Mouse (Mus musculus): ENCODE measurements around the gene Zfhx3. TPM values are rescaled to one million over a fixed set of nuclear protein-coding genes. Genes with fewer than 3 reads are reported as not detected.

The Zfhx3 gene
- polyA plus RNA-seq, 1 experiment from 2014 or later = 19.8 TPM

DNA sequence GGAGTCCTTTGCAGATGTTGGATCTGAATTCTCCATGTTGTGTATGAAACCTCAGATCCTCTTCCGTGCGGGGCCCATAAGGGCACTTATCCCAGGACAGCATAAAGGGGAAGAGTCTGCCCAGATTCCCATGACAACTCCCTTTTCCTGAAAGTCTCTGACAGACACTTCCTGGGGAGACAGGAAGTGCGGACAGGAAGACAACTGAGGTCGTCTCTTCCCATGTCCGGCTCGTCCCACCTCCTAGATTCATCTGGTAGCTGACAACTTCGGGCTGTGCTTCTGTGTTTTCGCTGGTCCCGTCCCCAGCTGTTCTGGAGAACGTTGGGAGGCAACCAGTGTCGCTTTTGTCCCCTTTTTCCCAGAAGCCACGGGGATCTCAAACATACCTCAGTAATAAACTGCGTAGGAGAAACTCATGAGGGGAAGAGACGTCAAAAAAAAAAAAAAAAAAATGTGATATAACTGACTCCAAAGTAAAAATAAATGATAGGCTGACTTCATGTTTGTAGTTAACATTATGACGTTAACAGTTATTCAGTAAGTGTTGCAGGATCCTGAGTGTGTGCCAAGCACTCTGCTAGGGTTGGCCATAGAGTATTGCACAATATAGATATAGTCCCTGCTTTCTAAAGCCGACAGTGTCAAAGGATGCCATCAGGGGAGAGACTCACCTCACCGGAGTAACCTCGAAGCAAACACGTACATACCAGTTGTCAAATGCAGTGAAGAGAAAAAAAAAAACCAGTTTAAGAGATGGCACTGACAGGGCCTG, 653.5 kb downstream of the Zfhx3 start:
- H3K36me3 ChIP-seq (ENCODE audit: insufficient read depth) = no peaks in the 10 kb centered on the region
- 48% methylated on average over 19 of the region's 19 CpGs for WGBS
- H3K27me3 ChIP-seq (ENCODE audit: insufficient read depth, low read length) = no peaks in the 10 kb centered on the region
- 0 out of 2 replicates have a peak overlapping the region, but pooled peaks have one; percentile 7 for H3K4me2 ChIP-seq
- H3K9me3 ChIP-seq (ENCODE audit: low read depth, low read length) = no peaks in the 10 kb centered on the region
- H3K4me3 ChIP-seq (ENCODE audit: low read depth, low read length) = no peak overlapping the region
- TF ChIP-seq CTCF (IDR thresholded peaks at IDR 0.05; ENCODE audit: low read depth) = no peak
- peaks cover 38% of the 10 kb centered on the region for H3K4me1 ChIP-seq (ENCODE audit: insufficient read depth)
- ATAC-seq (ENCODE audit: insufficient read depth) = no peak
- DNase-seq = peak; percentile 75
- H3K9ac ChIP-seq = no peak overlapping the region
- peak overlapping the region; percentile 77 for H3K27ac ChIP-seq (ENCODE audit: low read depth)

DNA sequence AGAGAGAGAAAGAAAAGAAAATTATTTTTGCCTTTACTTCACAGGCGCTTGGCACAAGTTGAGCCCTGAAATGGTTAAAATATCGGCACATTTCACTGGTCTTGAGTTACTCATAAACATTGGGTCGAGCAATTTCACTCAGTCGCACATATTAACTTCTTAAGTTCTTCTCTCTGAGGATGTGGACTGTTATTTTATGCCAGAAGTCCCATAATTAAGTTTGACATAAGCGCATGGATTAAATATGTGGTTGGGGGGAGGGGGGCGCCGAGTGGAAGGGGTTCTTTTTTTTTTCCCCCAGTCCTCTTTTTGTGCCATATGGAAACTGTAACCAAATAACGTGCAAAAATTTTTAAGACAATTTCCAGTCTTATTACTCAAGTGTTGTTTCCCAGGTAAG, 656.6 kb downstream of the Zfhx3 start:
- Histone ChIP-seq H3K27ac (ENCODE audit: low read depth) (no peak overlapping the region), H3K4me1 (ENCODE audit: insufficient read depth) (peaks cover 21% of the 10 kb centered on the region), H3K27me3 (ENCODE audit: insufficient read depth, low read length) (no peaks in the 10 kb centered on the region), H3K9me3 (ENCODE audit: low read depth, low read length) (no peaks in the 10 kb centered on the region), H3K36me3 (ENCODE audit: insufficient read depth) (no peaks in the 10 kb centered on the region), H3K4me2 (no peak overlapping the region), H3K4me3 (ENCODE audit: low read depth, low read length) (no peak overlapping the region), H3K9ac (no peak overlapping the region)
- ATAC-seq (ENCODE audit: insufficient read depth) = no peak
- no peak for TF ChIP-seq CTCF (IDR thresholded peaks at IDR 0.05; ENCODE audit: low read depth)
- no peak for DNase-seq
- 43% methylated on average over 8 of the region's 8 CpGs for WGBS

DNA sequence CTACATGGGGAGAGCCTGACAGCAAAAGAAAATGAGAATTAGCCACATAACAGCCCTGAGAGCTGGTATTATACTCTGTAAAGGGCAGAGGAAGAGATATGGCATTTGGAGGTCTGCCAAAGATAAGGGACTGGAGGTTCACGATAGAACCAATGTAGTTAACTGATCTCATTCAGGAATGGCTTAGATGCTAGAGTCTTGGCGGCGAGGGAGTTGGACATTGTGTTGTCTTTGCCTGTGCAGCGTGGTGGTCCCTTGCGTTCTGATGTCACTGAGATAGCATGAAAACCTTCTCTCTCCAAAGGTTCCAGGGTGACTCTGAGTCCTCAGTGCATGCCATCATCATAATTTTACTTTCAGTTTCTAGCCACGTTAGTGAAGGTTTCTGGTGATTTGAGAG, 657.1 kb downstream of the Zfhx3 start:
- Histone ChIP-seq H3K9ac (no peak overlapping the region), H3K27ac (ENCODE audit: low read depth) (no peak overlapping the region), H3K27me3 (ENCODE audit: insufficient read depth, low read length) (no peaks in the 10 kb centered on the region), H3K4me2 (0 out of 2 replicates have a peak overlapping the region, but pooled peaks have one; percentile 18), H3K9me3 (ENCODE audit: low read depth, low read length) (no peaks in the 10 kb centered on the region), H3K36me3 (ENCODE audit: insufficient read depth) (no peaks in the 10 kb centered on the region), H3K4me1 (ENCODE audit: insufficient read depth) (peaks cover 17% of the 10 kb centered on the region), H3K4me3 (ENCODE audit: low read depth, low read length) (no peak overlapping the region)
- WGBS = 60% methylated on average over 6 of the region's 6 CpGs
- no peak for ATAC-seq (ENCODE audit: insufficient read depth)
- DNase-seq = no peak
- no peak for TF ChIP-seq CTCF (IDR thresholded peaks at IDR 0.05; ENCODE audit: low read depth)

DNA sequence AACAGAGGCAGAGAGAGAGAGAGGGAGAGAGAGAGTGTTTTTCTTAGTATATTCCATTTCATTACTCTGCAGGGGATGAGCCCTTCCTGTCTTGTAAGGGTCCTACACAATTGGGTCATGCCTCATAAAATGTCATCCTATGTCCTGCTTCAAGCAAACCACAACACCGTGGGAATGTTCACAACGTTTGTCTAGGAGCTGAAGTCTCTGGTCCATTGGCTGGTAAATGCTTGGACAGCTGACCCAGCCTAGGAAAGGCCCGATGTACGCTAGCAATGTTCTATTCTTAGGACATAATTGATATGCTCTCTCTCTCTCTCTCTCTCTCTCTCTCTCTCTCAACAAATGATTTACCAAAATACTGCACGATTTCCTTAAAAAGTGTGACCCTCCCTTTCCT, 666.2 kb downstream of the Zfhx3 start:
- DNase-seq = no peak
- no peak overlapping the region for H3K27ac ChIP-seq (ENCODE audit: low read depth)
- no peaks in the 10 kb centered on the region for H3K36me3 ChIP-seq (ENCODE audit: insufficient read depth)
- ATAC-seq (ENCODE audit: insufficient read depth) = no peak
- H3K4me3 ChIP-seq (ENCODE audit: low read depth, low read length) = no peak overlapping the region
- no peak overlapping the region for H3K9ac ChIP-seq
- 42% methylated on average over 5 of the region's 5 CpGs for WGBS
- H3K9me3 ChIP-seq (ENCODE audit: low read depth, low read length) = no peaks in the 10 kb centered on the region
- TF ChIP-seq CTCF (IDR thresholded peaks at IDR 0.05; ENCODE audit: low read depth) = no peak
- no peak overlapping the region for H3K4me2 ChIP-seq
- H3K4me1 ChIP-seq (ENCODE audit: insufficient read depth) = peaks cover 14% of the 10 kb centered on the region
- no peaks in the 10 kb centered on the region for H3K27me3 ChIP-seq (ENCODE audit: insufficient read depth, low read length)

DNA sequence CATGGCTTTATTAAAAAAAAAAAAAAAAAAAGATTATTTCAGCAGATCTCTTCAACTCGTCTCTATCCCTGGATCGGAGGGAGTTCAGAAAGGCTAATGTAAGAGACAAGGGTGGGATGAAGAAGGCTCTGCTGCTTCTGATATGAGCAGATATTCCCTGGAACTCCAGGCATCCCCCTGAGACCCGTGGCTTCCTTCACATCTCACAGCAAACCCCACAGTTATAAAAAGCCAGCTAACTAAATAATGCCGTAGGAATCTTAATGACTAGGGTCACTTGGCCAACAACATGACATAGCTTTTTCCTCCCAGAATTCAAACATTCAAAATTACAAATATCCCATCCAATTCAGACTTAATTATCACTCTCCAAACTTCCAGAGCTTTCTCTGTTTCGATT, 666.7 kb downstream of the Zfhx3 start:
- no peak overlapping the region for H3K4me3 ChIP-seq (ENCODE audit: low read depth, low read length)
- peaks cover 14% of the 10 kb centered on the region for H3K4me1 ChIP-seq (ENCODE audit: insufficient read depth)
- no peaks in the 10 kb centered on the region for H3K27me3 ChIP-seq (ENCODE audit: insufficient read depth, low read length)
- no peak for TF ChIP-seq CTCF (IDR thresholded peaks at IDR 0.05; ENCODE audit: low read depth)
- no peak overlapping the region for H3K27ac ChIP-seq (ENCODE audit: low read depth)
- WGBS = 45% methylated on average over 5 of the region's 5 CpGs
- no peak for ATAC-seq (ENCODE audit: insufficient read depth)
- no peak for DNase-seq
- H3K9ac ChIP-seq = no peak overlapping the region
- H3K4me2 ChIP-seq = no peak overlapping the region
- H3K36me3 ChIP-seq (ENCODE audit: insufficient read depth) = no peaks in the 10 kb centered on the region
- no peaks in the 10 kb centered on the region for H3K9me3 ChIP-seq (ENCODE audit: low read depth, low read length)

DNA sequence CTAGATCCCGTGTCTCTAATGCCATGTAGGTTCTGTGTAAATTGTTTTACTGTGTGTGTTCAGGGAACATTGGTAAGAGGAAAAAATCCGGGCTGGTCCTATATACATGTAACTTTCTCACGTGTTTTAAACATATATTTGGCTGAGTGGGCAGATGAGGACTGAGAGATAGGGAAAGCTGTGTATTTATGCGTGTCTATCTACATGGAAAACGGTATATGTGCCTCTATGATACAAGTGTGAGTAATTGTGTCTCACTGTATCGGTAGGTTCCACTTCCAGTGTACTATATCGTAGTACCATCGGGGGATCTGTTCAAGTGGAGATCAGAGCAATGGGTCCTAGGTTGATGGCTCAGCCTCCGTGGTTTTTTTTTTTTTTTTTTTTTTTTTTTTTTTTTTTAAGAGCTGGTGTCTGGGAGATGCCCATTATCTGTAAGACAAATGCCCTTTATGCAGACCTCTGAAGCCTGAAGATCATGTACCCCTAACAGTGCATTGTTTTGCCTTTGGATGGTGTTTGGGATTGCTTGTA, 668.8 kb downstream of the Zfhx3 start:
- TF ChIP-seq CTCF (IDR thresholded peaks at IDR 0.05; ENCODE audit: low read depth) = no peak
- Histone ChIP-seq H3K4me3 (ENCODE audit: low read depth, low read length) (no peak overlapping the region), H3K27me3 (ENCODE audit: insufficient read depth, low read length) (no peaks in the 10 kb centered on the region), H3K4me2 (no peak overlapping the region), H3K9ac (no peak overlapping the region), H3K9me3 (ENCODE audit: low read depth, low read length) (no peaks in the 10 kb centered on the region), H3K27ac (ENCODE audit: low read depth) (no peak overlapping the region), H3K4me1 (ENCODE audit: insufficient read depth) (peaks cover 14% of the 10 kb centered on the region), H3K36me3 (ENCODE audit: insufficient read depth) (no peaks in the 10 kb centered on the region)
- no peak for ATAC-seq (ENCODE audit: insufficient read depth)
- DNase-seq = no peak
- 92% methylated on average over 9 of the region's 9 CpGs for WGBS

DNA sequence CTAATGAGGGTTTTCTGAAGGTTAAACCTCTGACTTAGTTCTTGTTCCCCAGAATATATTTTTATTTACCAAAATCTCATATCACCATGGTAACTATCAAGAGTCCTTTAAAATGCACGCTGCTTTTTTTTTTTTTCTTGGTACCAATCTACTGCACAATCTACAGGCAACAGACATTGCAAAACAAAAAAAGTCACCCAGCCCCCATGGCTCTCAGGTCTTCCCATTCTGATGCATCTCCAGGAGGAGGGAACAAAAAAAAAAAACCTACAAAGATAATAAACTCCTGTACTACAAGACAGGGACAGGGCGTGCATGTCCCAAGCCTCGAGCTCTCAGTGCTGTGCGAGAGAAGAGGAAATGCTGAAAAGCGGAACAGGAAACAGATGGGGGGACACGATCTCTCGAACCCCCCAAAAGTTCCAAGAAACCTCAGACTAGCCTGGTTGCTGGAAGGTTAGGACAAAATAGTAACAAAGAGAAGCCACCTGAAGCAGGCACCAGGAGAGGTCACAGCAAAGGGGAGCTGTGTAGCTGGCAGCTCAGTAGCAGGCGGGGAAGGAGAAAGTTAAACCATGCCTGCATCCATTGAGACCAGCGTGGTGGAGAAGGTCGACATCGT, 669.5 kb downstream of the Zfhx3 start:
- Histone ChIP-seq H3K36me3 (ENCODE audit: insufficient read depth) (no peaks in the 10 kb centered on the region), H3K4me2 (peak overlapping the region; percentile 39), H3K27me3 (ENCODE audit: insufficient read depth, low read length) (no peaks in the 10 kb centered on the region), H3K9ac (no peak overlapping the region), H3K9me3 (ENCODE audit: low read depth, low read length) (no peaks in the 10 kb centered on the region), H3K27ac (ENCODE audit: low read depth) (peak overlapping the region; percentile 64; the same call in 1 of the 2 replicates), H3K4me1 (ENCODE audit: insufficient read depth) (peaks cover 14% of the 10 kb centered on the region), H3K4me3 (ENCODE audit: low read depth, low read length) (no peak overlapping the region)
- no peak for ATAC-seq (ENCODE audit: insufficient read depth)
- TF ChIP-seq CTCF (IDR thresholded peaks at IDR 0.05; ENCODE audit: low read depth) = no peak
- peak; percentile 39 for DNase-seq
- 51% methylated on average over 11 of the region's 11 CpGs for WGBS

Data from lung, embryonic 14.5 days (tissue).